Mouse (Mus musculus) heart, embryonic 13.5 days (tissue): ENCODE results near the gene Calm1. TPM values are rescaled to one million over a fixed set of nuclear protein-coding genes. Genes with fewer than 3 reads are reported as not detected.
A peak's percentile ranks its signal among the peaks of the same experiment; 100 is the strongest.
"Not testable (repeated sequence)": the region's sequence is repeated elsewhere in the genome, so short reads cannot be mapped to it uniquely, and the experiment has no call there.

ENCODE experiments used
- ATAC-seq: fragments of 200-750 bp; cut with Nextera tagmentation; 2 replicates; pipeline ENCODE4 v1.8.0; 2017; ENCODE audit warnings: moderate TSS enrichment; ENCODE audit not compliant: insufficient number of reproducible peaks, low FRiP score, low TSS enrichment; ENCODE audit errors: extremely low read depth
- H3K27ac ChIP-seq: fragments of 300-500 bp; sonication (generic); replicated peaks from 2 replicates; pipeline ENCODE4 v1.5.1; 2015; ENCODE audit warnings: moderate library complexity, mild to moderate bottlenecking, inconsistent platforms
- H3K27me3 ChIP-seq: fragments of 300-500 bp; sonication (generic); replicated peaks from 2 replicates; pipeline ENCODE4 v1.6.1; 2015; ENCODE audit warnings: mild to moderate bottlenecking, inconsistent platforms
- H3K36me3 ChIP-seq: fragments of 300-500 bp; sonication (generic); 2 replicates; pipeline ENCODE4 v1.6.1; 2015; ENCODE audit warnings: mild to moderate bottlenecking, inconsistent platforms
- H3K4me1 ChIP-seq: fragments of 300-500 bp; sonication (generic); 2 replicates; pipeline ENCODE4 v1.6.1; 2015; ENCODE audit warnings: inconsistent platforms
- H3K4me2 ChIP-seq: fragments of 300-500 bp; sonication (generic); 2 replicates; pipeline ENCODE4 v1.6.1; 2015; ENCODE audit warnings: inconsistent platforms, mild to moderate bottlenecking, moderate library complexity
- H3K4me3 ChIP-seq: fragments of 300-500 bp; sonication (generic); 2 replicates; pipeline ENCODE4 v1.5.1; 2015; ENCODE audit warnings: moderate library complexity, mild to moderate bottlenecking, inconsistent platforms
- H3K9ac ChIP-seq: fragments of 300-500 bp; sonication (generic); 2 replicates; pipeline ENCODE4 v1.6.1; 2015; ENCODE audit warnings: inconsistent platforms, mild to moderate bottlenecking, moderate library complexity
- H3K9me3 ChIP-seq: fragments of 300-500 bp; sonication (generic); 2 replicates; pipeline ENCODE4 v1.6.1; 2016; ENCODE audit warnings: inconsistent platforms
- WGBS: fragments of 180-500 bp; shearing (Covaris S2); methylation state at CpG from one replicate; pipeline ENCODE4 v1.1.7; 2015; ENCODE audit warnings: mixed read lengths; 5-methylcytosine and 5-hydroxymethylcytosine counted together
- polyA plus RNA-seq: library from polyadenylated mRNA; unstranded; fragments of >200 nt; fragmentation: Nextera tagmentation; extraction: Ambion mirVana; gene quantifications from 2 replicates; pipeline ENCODE4 v1.2.1, GENCODE M21; 2015

Calm1 gene
- polyA plus RNA-seq, 1 experiment from 2014 or later, result 821 TPM

DNA sequence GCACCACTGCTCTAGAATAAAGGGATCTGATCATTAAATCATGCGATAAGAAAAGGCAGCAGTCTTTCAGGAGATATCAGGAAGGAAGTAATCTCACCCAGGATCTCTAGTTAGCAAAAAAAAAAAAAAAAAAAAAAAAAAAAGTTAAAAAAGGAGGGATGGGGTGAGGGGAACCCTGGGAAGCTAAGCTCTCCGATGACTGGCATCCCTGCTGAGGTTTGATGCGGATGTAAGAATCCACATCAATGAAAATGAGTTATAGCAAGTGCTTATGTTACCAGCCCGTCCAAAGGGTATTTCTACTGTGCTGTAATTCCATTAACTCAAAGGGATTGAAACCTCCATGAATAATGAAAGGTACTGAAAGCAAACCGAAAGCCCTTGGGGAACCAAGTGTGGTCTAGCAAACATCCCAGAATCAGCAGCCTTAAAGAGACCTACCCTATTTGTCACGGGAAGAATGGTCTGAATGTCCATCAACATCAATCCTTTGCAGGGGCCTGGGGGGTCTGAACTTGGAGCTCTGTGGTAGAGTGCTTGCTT lies 20.3 kb upstream of the Calm1 start:
- ATAC-seq, result no peak

DNA sequence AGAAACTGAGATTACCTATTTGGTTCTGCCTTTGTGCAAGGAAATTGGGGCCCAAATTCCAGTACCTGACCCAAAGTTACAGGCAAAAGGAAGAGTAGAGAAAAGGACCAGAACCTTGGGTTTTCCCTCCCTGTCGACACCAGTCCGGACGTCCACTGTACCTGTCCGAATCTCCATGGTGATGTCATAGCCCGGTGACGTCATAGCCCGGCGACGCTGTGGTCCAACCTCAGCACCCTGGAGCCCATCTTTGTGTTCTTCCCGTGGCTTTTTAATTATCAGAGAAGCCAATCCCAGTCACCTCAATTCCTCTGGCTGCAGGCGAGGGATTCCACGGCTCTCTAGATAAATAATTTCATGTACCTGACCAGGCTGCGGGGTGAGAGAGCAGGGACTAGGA lies 18.4 kb upstream of the Calm1 start:
- no peak overlapping the region for H3K9ac ChIP-seq
- H3K36me3 ChIP-seq, result no peaks in the 10 kb centered on the region
- H3K4me2 ChIP-seq, result no peak overlapping the region
- no peak for ATAC-seq
- peaks cover 3% of the 10 kb centered on the region for H3K4me1 ChIP-seq
- 0 out of 2 replicates have a peak, but pooled peaks cover 4% of the 10 kb centered on the region for H3K9me3 ChIP-seq
- H3K27ac ChIP-seq, result no peak overlapping the region
- no peaks in the 10 kb centered on the region for H3K27me3 ChIP-seq
- H3K4me3 ChIP-seq, result no peak overlapping the region
- 79% methylated on average over 13 of the region's 13 CpGs for WGBS

More for the DNA sequence above, 20.3 kb upstream of the Calm1 start:
- Histone ChIP-seq H3K9ac (no peak overlapping the region), H3K4me1 (no peaks in the 10 kb centered on the region), H3K4me3 (no peak overlapping the region), H3K4me2 (no peak overlapping the region), H3K9me3 (0 out of 2 replicates have a peak, but pooled peaks cover 4% of the 10 kb centered on the region), H3K27me3 (no peaks in the 10 kb centered on the region), H3K36me3 (no peaks in the 10 kb centered on the region), H3K27ac (no peak overlapping the region)
- WGBS, result 42% methylated on average over 6 of the region's 6 CpGs

GRCm38 (mm10) chr12:100182676-100183075 lies 16.6 kb upstream of the Calm1 start:
- no peak overlapping the region for H3K27ac ChIP-seq
- peaks cover 11% of the 10 kb centered on the region for H3K4me1 ChIP-seq
- no peaks in the 10 kb centered on the region for H3K36me3 ChIP-seq
- no peak overlapping the region for H3K4me3 ChIP-seq
- 0 out of 2 replicates have a peak, but pooled peaks cover 4% of the 10 kb centered on the region for H3K9me3 ChIP-seq
- no peak overlapping the region for H3K4me2 ChIP-seq
- no peaks in the 10 kb centered on the region for H3K27me3 ChIP-seq
- no peak for ATAC-seq
- H3K9ac ChIP-seq, result no peak overlapping the region
- WGBS, result 81% methylated on average over 2 of the region's 2 CpGs

DNA sequence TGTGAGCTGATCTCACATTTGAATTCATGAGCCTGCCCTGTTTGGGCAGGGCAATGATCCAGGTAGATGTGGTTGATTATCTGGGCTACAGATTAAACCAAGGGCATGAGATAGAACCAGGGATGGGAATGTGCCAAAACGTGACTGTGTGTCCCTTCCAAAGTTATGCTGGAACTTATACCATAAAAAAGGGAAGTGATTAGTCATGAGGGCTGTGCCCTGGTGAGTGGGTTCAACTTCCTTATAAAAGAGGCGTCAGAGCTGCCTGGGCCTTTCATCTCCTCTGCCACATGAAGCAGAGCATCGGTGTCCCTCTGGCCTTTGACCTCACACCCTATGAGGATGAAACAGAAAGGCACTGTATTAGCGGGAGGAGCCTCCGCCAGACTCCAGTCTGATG lies 15.3 kb upstream of the Calm1 start:
- no peaks in the 10 kb centered on the region for H3K36me3 ChIP-seq
- peaks cover 20% of the 10 kb centered on the region for H3K4me1 ChIP-seq
- no peak overlapping the region for H3K27ac ChIP-seq
- 0 out of 2 replicates have a peak, but pooled peaks cover 4% of the 10 kb centered on the region for H3K9me3 ChIP-seq
- H3K9ac ChIP-seq, result no peak overlapping the region
- H3K4me2 ChIP-seq, result no peak overlapping the region
- WGBS, result 66% methylated on average over 5 of the region's 5 CpGs
- H3K4me3 ChIP-seq, result no peak overlapping the region
- no peaks in the 10 kb centered on the region for H3K27me3 ChIP-seq
- ATAC-seq, result no peak

DNA sequence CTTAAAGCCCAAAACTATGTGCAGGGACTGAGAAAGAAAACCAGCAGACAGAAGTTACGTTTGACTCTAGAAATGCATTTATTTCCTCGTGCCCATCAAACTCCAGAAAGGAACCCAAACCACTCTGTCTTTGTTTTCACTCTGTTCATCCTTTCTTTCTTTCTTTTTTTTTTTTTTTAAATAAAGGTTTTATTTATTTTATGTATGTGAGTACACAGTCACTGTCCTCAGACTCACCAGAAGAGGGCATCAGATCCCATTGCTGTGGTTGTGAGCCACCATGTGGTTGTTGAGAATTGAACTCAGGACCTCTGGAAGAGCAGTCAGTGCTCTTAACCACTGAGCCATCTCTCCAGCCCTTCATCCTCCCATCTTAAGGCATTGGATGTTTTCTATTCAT lies 14.3 kb upstream of the Calm1 start:
- H3K4me1 ChIP-seq, result peaks cover 20% of the 10 kb centered on the region
- H3K27me3 ChIP-seq, H3K4me2 ChIP-seq, H3K27ac ChIP-seq, H3K4me3 ChIP-seq, ATAC-seq, H3K36me3 ChIP-seq, H3K9ac ChIP-seq, H3K9me3 ChIP-seq: not testable (repeated sequence)
- 78% methylated on average over 2 of the region's 2 CpGs for whole genome bisulfite sequencing

- Histone ChIP-seq H3K36me3 (no peaks in the 10 kb centered on the region), H3K4me3 (no peak overlapping the region), H3K9me3 (0 out of 2 replicates have a peak, but pooled peaks cover 4% of the 10 kb centered on the region), H3K27ac (0 out of 2 replicates have a peak overlapping the region, but pooled peaks have one; percentile 15), H3K4me1 (peaks cover 20% of the 10 kb centered on the region), H3K4me2 (peak overlapping the region; percentile 70), H3K27me3 (no peaks in the 10 kb centered on the region), H3K9ac (no peak overlapping the region)
- ATAC-seq, result no peak
- WGBS, result 66% methylated on average over 7 of the region's 7 CpGs
Measured at GRCm38 (mm10) chr12:100185897-100186296, 13.3 kb upstream of the Calm1 start.

DNA sequence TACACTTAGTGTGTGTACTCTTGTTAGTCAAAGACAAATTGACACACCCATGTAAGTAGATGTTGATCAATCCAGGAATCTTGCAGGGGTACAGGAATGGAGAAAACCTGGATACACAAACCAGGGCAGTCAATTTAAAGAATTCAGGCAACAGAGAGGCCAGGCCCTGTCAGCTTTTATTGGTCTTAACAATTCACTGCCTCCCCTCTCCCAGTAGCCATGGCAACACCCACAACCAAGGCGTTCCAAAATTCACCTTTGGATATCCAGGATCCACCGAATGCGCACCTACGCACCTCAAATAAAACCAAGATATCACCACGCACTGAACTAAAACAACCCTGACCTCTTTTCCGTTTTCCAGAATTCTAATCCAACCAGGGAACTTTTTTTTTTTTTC lies 12.9 kb upstream of the Calm1 start:
- no peak for ATAC-seq

DNA sequence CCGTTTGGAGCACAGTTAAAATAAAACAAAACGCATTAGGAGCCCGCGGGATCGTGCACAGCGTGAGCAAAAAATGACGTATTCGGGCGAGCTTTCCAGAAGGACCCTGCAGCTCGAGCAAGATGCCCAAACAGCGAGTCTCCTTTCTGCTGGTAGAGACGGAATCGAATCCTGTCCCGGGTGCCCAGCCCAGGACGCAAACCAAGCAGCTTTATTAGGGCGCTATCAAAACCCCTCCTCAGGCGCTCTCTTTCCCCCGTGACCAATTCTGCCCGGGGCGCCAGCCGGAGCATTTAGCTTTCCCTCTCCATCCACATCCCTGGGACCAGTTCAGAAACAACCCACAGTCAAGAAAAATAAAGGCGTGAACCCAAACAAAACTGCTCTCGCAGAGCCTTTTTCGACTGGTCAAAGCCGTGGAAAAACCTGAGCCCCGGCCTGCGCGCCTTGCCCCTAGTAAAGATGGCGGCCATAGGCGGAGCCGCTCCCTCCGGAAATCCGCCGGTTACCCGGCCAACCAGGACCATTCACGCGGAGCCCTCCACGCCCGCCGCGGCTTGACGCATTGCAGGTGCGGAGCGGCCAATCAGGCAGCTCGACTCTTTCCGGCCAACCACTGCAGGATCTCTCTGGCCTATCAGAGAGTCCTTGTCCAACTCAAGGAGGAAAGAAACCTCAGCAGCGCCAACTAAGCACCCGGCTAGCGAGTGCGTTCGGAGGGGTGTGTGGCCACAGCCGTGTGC lies 12.1 kb upstream of the Calm1 start:
- Histone ChIP-seq H3K27me3 (no peaks in the 10 kb centered on the region), H3K4me2 (peak overlapping the region; percentile 88), H3K36me3 (no peaks in the 10 kb centered on the region), H3K4me1 (peaks cover 20% of the 10 kb centered on the region), H3K9me3 (0 out of 2 replicates have a peak, but pooled peaks cover 4% of the 10 kb centered on the region), H3K27ac (peak overlapping the region; percentile 99), H3K9ac (peak overlapping the region; percentile 89), H3K4me3 (peak overlapping the region; percentile 70)
- under 1% methylated on average over 52 of the region's 52 CpGs for WGBS
- ATAC-seq, result peak; percentile 100

More for the DNA sequence above, 12.9 kb upstream of the Calm1 start:
- Histone ChIP-seq H3K4me2 (peak overlapping the region; percentile 70), H3K4me3 (peak overlapping the region; percentile 70), H3K9ac (peak overlapping the region; percentile 89), H3K36me3 (no peaks in the 10 kb centered on the region), H3K27ac (peak overlapping the region; percentile 99), H3K9me3 (0 out of 2 replicates have a peak, but pooled peaks cover 4% of the 10 kb centered on the region), H3K27me3 (no peaks in the 10 kb centered on the region), H3K4me1 (peaks cover 20% of the 10 kb centered on the region)
- WGBS, result 15% methylated on average over 6 of the region's 6 CpGs

- Histone ChIP-seq H3K4me2 (peak overlapping the region; percentile 88), H3K27ac (peak overlapping the region; percentile 92), H3K36me3 (no peaks in the 10 kb centered on the region), H3K9me3 (0 out of 2 replicates have a peak, but pooled peaks cover 1% of the 10 kb centered on the region), H3K4me1 (peaks cover 20% of the 10 kb centered on the region), H3K9ac (peak overlapping the region; percentile 84), H3K4me3 (peak overlapping the region; percentile 70), H3K27me3 (no peaks in the 10 kb centered on the region)
- no peak for ATAC-seq
- WGBS, result 2% methylated on average over 29 of the region's 29 CpGs
Measured at GRCm38 (mm10) chr12:100187756-100188430, 11.3 kb upstream of the Calm1 start.

- H3K9me3 ChIP-seq, result no peaks in the 10 kb centered on the region
- no peaks in the 10 kb centered on the region for H3K36me3 ChIP-seq
- no peak overlapping the region for H3K9ac ChIP-seq
- no peak overlapping the region for H3K27ac ChIP-seq
- ATAC-seq, result no peak
- H3K4me2 ChIP-seq, result no peak overlapping the region
- 54% methylated on average over 6 of the region's 6 CpGs for WGBS
- no peaks in the 10 kb centered on the region for H3K27me3 ChIP-seq
- no peak overlapping the region for H3K4me3 ChIP-seq
- peaks cover 17% of the 10 kb centered on the region for H3K4me1 ChIP-seq
Measured at GRCm38 (mm10) chr12:100190802-100191201, 8.4 kb upstream of the Calm1 start.

DNA sequence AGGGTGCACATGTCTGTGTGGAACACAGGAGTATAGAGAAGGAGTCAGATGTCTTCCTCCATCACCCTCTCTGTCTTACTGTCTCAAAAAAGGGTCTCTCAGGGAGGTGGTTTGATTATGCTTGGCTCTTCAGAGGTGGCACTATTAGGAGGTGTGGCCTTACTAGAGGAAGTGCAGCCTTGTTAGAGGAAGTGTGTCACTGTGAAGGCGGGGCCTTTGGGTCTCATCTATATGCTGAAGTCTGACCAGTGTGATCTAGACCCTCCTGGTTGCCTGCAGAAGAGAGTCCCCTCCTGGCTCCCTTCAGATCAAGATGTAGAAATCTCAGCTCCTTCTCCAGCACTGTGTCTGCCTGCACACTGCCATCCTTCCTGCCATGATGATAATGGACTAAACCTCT lies 5.1 kb upstream of the Calm1 start:
- H3K4me3 ChIP-seq, result no peak overlapping the region
- H3K27me3 ChIP-seq, result no peaks in the 10 kb centered on the region
- no peaks in the 10 kb centered on the region for H3K36me3 ChIP-seq
- ATAC-seq, result no peak
- no peak overlapping the region for H3K27ac ChIP-seq
- no peaks in the 10 kb centered on the region for H3K9me3 ChIP-seq
- H3K9ac ChIP-seq, result no peak overlapping the region
- H3K4me1 ChIP-seq, result peaks cover 5% of the 10 kb centered on the region; the same call in 1 of the 2 replicates
- 65% methylated on average over 1 of the region's 1 CpGs for WGBS
- no peak overlapping the region for H3K4me2 ChIP-seq
